Mouse (Mus musculus) neural tube, embryonic 15.5 days (tissue): ENCODE results near the gene Chil5. TPM values are rescaled to one million over a fixed set of nuclear protein-coding genes. Genes with fewer than 3 reads are reported as not detected.
"Not testable (repeated sequence)": the region's sequence is repeated elsewhere in the genome, so short reads cannot be mapped to it uniquely, and the experiment has no call there.

Experiments used
- ATAC-seq: fragments of 200-750 bp; cut with Nextera tagmentation; 2 replicates; pipeline ENCODE4 v1.8.0; 2017; ENCODE audit warnings: mild to moderate bottlenecking, moderate TSS enrichment, moderate library complexity; ENCODE audit not compliant: low FRiP score
- H3K27ac ChIP-seq: fragments of 300-500 bp; sonication (generic); replicated peaks from 2 replicates; pipeline ENCODE4 v1.5.1; 2015; ENCODE audit warnings: mild to moderate bottlenecking, inconsistent platforms
- H3K27me3 ChIP-seq: fragments of 300-500 bp; sonication (generic); replicated peaks from 2 replicates; pipeline ENCODE4 v1.6.1; 2015; ENCODE audit warnings: inconsistent platforms
- H3K36me3 ChIP-seq: fragments of 300-500 bp; sonication (generic); 2 replicates; pipeline ENCODE4 v1.6.1; 2015; ENCODE audit warnings: inconsistent platforms
- H3K4me1 ChIP-seq: fragments of 300-500 bp; sonication (generic); 2 replicates; pipeline ENCODE4 v1.6.1; 2015; ENCODE audit warnings: inconsistent platforms
- H3K4me2 ChIP-seq: fragments of 300-500 bp; sonication (generic); 2 replicates; pipeline ENCODE4 v1.6.1; 2015; ENCODE audit warnings: inconsistent platforms, mild to moderate bottlenecking, moderate library complexity
- H3K4me3 ChIP-seq: fragments of 300-500 bp; sonication (generic); replicated peaks from 2 replicates; pipeline ENCODE4 v1.5.1; 2015; ENCODE audit warnings: mild to moderate bottlenecking, inconsistent platforms
- H3K9ac ChIP-seq: fragments of 300-500 bp; sonication (generic); replicated peaks from 2 replicates; pipeline ENCODE4 v1.6.1; 2015; ENCODE audit warnings: mild to moderate bottlenecking, inconsistent platforms
- H3K9me3 ChIP-seq: fragments of 300-500 bp; sonication (generic); replicated peaks from 2 replicates; pipeline ENCODE4 v1.6.1; 2016; ENCODE audit warnings: inconsistent platforms
- WGBS: fragments of 180-500 bp; shearing (Covaris S2); methylation state at CpG from one replicate; pipeline ENCODE4 v1.1.7; 2015; ENCODE audit warnings: mixed read lengths; 5-methylcytosine and 5-hydroxymethylcytosine counted together
- polyA plus RNA-seq: library from polyadenylated mRNA; unstranded; fragments of >200 nt; fragmentation: Nextera tagmentation; extraction: Ambion mirVana; gene quantifications from 2 replicates; pipeline ENCODE4 v1.2.1, GENCODE M21; 2015

Chil5 gene
- polyA plus RNA-seq: not detected in 2 replicates

GRCm38 (mm10) chr3:106032781-106033180, at the start of gene Chil5:
TSS of gene Chil5 (minus strand) at chr3:106032814.
- no peak for ATAC-seq
- no peak within 1 kb of the TSS for H3K4me2 ChIP-seq
- H3K27me3 ChIP-seq: no peaks in the 10 kb centered on the region
- no peak within 1 kb of the TSS for H3K27ac ChIP-seq
- 79% methylated on average over 1 of the region's 1 CpGs for WGBS
- H3K36me3 ChIP-seq: no peaks in the 10 kb centered on the region
- no peak within 1 kb of the TSS for H3K9ac ChIP-seq
- no peaks in the 10 kb centered on the region for H3K9me3 ChIP-seq
- no peak within 1 kb of the TSS for H3K4me3 ChIP-seq
- no peaks in the 10 kb centered on the region for H3K4me1 ChIP-seq

GRCm38 (mm10) chr3:106074824-106075223, 42.2 kb upstream of the Chil5 start:
- Histone ChIP-seq H3K4me3 (no peak overlapping the region), H3K4me1 (no peaks in the 10 kb centered on the region), H3K27ac (no peak overlapping the region), H3K4me2 (no peak overlapping the region), H3K36me3 (no peaks in the 10 kb centered on the region), H3K9me3 (no peaks in the 10 kb centered on the region), H3K27me3 (no peaks in the 10 kb centered on the region), H3K9ac (no peak overlapping the region)
- no peak for ATAC-seq
- 77% methylated on average over 1 of the region's 1 CpGs for WGBS

GRCm38 (mm10) chr3:106070994-106071393, 38.4 kb upstream of the Chil5 start:
- Histone ChIP-seq H3K4me3 (no peak overlapping the region), H3K27me3 (no peaks in the 10 kb centered on the region), H3K9ac (no peak overlapping the region), H3K9me3 (no peaks in the 10 kb centered on the region), H3K4me2 (no peak overlapping the region), H3K36me3 (no peaks in the 10 kb centered on the region), H3K27ac (no peak overlapping the region), H3K4me1 (no peaks in the 10 kb centered on the region)
- whole genome bisulfite sequencing: 94% methylated on average over 2 of the region's 2 CpGs
- ATAC-seq: no peak

GRCm38 (mm10) chr3:106067707-106068106, 35.1 kb upstream of the Chil5 start:
- not testable (repeated sequence) for H3K27ac ChIP-seq, H3K9me3 ChIP-seq, H3K4me1 ChIP-seq, H3K9ac ChIP-seq, H3K27me3 ChIP-seq, H3K36me3 ChIP-seq, H3K4me2 ChIP-seq, ATAC-seq, H3K4me3 ChIP-seq
- 45% methylated on average over 5 of the region's 5 CpGs for WGBS

- WGBS: 83% methylated on average over 3 of the region's 3 CpGs
- H3K36me3 ChIP-seq: no peaks in the 10 kb centered on the region
- no peak overlapping the region for H3K4me3 ChIP-seq
- H3K9ac ChIP-seq: no peak overlapping the region
- H3K4me2 ChIP-seq: no peak overlapping the region
- no peak overlapping the region for H3K27ac ChIP-seq
- no peak for ATAC-seq
- H3K4me1 ChIP-seq: no peaks in the 10 kb centered on the region
- no peaks in the 10 kb centered on the region for H3K27me3 ChIP-seq
- no peaks in the 10 kb centered on the region for H3K9me3 ChIP-seq
Observed at GRCm38 (mm10) chr3:106057966-106058365, 25.4 kb upstream of the Chil5 start.

GRCm38 (mm10) chr3:106051896-106052295, 19.3 kb upstream of the Chil5 start:
- no peaks in the 10 kb centered on the region for H3K4me1 ChIP-seq
- H3K36me3 ChIP-seq: no peaks in the 10 kb centered on the region
- no peaks in the 10 kb centered on the region for H3K27me3 ChIP-seq
- 73% methylated on average over 18 of the region's 18 CpGs for WGBS
- H3K4me2 ChIP-seq: no peak overlapping the region
- no peak for ATAC-seq
- no peak overlapping the region for H3K27ac ChIP-seq
- H3K4me3 ChIP-seq: no peak overlapping the region
- H3K9ac ChIP-seq: no peak overlapping the region
- H3K9me3 ChIP-seq: no peaks in the 10 kb centered on the region

- no peak overlapping the region for H3K4me2 ChIP-seq
- no peak for ATAC-seq
- 87% methylated on average over 2 of the region's 2 CpGs for WGBS
- no peaks in the 10 kb centered on the region for H3K27me3 ChIP-seq
- H3K9ac ChIP-seq: no peak overlapping the region
- H3K4me3 ChIP-seq: no peak overlapping the region
- no peaks in the 10 kb centered on the region for H3K9me3 ChIP-seq
- no peaks in the 10 kb centered on the region for H3K36me3 ChIP-seq
- no peaks in the 10 kb centered on the region for H3K4me1 ChIP-seq
- no peak overlapping the region for H3K27ac ChIP-seq
Observed at GRCm38 (mm10) chr3:106040306-106040705, 7.7 kb upstream of the Chil5 start.

- H3K4me1 ChIP-seq: no peaks in the 10 kb centered on the region
- no peak overlapping the region for H3K27ac ChIP-seq
- no peak overlapping the region for H3K4me3 ChIP-seq
- no peaks in the 10 kb centered on the region for H3K9me3 ChIP-seq
- 93% methylated on average over 2 of the region's 2 CpGs for WGBS
- no peak overlapping the region for H3K4me2 ChIP-seq
- no peaks in the 10 kb centered on the region for H3K36me3 ChIP-seq
- no peak overlapping the region for H3K9ac ChIP-seq
- H3K27me3 ChIP-seq: no peaks in the 10 kb centered on the region
- no peak for ATAC-seq
Observed at GRCm38 (mm10) chr3:106024135-106024534, 8.5 kb downstream of the Chil5 start.

- Histone ChIP-seq H3K4me2 (no peak overlapping the region), H3K4me1 (no peaks in the 10 kb centered on the region), H3K27me3 (no peaks in the 10 kb centered on the region), H3K4me3 (no peak overlapping the region), H3K9me3 (no peaks in the 10 kb centered on the region), H3K9ac (no peak overlapping the region), H3K36me3 (no peaks in the 10 kb centered on the region), H3K27ac (no peak overlapping the region)
- no peak for ATAC-seq
Observed at GRCm38 (mm10) chr3:106021840-106022239, 10.8 kb downstream of the Chil5 start.

GRCm38 (mm10) chr3:106014546-106014945, 18.1 kb downstream of the Chil5 start, which contains the start of gene Pifo:
TSS of gene Pifo (minus strand) at chr3:106014646.
- no peak within 1 kb of the TSS for H3K27ac ChIP-seq

GRCm38 (mm10) chr3:106003360-106003759, 29.3 kb downstream of the Chil5 start:
- H3K27ac ChIP-seq, ATAC-seq, H3K36me3 ChIP-seq, H3K4me3 ChIP-seq, H3K4me1 ChIP-seq, H3K27me3 ChIP-seq, H3K4me2 ChIP-seq, H3K9me3 ChIP-seq, H3K9ac ChIP-seq: not testable (repeated sequence)
- WGBS: 73% methylated on average over 10 of the region's 10 CpGs

More at GRCm38 (mm10) chr3:106014546-106014945, 18.1 kb downstream of the Chil5 start, which contains the start of gene Pifo:
- no peaks in the 10 kb centered on the region for H3K9me3 ChIP-seq
- no peaks in the 10 kb centered on the region for H3K4me1 ChIP-seq
- no peak for ATAC-seq
- H3K9ac ChIP-seq: no peak within 1 kb of the TSS
- no peaks in the 10 kb centered on the region for H3K36me3 ChIP-seq
- H3K4me2 ChIP-seq: no peak within 1 kb of the TSS
- no peaks in the 10 kb centered on the region for H3K27me3 ChIP-seq
- H3K4me3 ChIP-seq: no peak within 1 kb of the TSS
- WGBS: 90% methylated on average over 2 of the region's 2 CpGs

- Histone ChIP-seq H3K36me3 (no peaks in the 10 kb centered on the region), H3K27ac (no peak overlapping the region), H3K27me3 (no peaks in the 10 kb centered on the region), H3K9ac (peak overlapping the region; percentile 17; the same call in 1 of the 2 replicates), H3K9me3 (no peaks in the 10 kb centered on the region), H3K4me2 (peak overlapping the region; percentile 57), H3K4me3 (peak overlapping the region; percentile 26), H3K4me1 (peaks cover 8% of the 10 kb centered on the region)
- peak; percentile 94 for ATAC-seq
- 18% methylated on average over 17 of the region's 17 CpGs for WGBS
Observed at GRCm38 (mm10) chr3:106001416-106002370, 30.9 kb downstream of the Chil5 start.
